Mouse (Mus musculus) small intestine, adult 2 months (tissue): Measurements from ENCODE around the gene Entpd1.

Source experiments
- CTCF ChIP-seq: fragments of 200-500 bp; IDR thresholded peaks from 2 replicates; pipeline ENCODE4 v1.5.1; 2012; ENCODE audit warnings: low read depth, mild to moderate bottlenecking, control low read depth, inconsistent platforms, low read length, moderate library complexity, mixed read lengths; ENCODE audit not compliant: insufficient replicate concordance, insufficient read length; ENCODE audit errors: extremely low read depth
- POLR2A ChIP-seq: fragments of 200-500 bp; IDR thresholded peaks from 2 replicates; pipeline ENCODE4 v1.6.1; 2012; ENCODE audit warnings: low read depth, mild to moderate bottlenecking, control low read depth, inconsistent platforms, low read length, moderate library complexity

- TF ChIP-seq CTCF (no peak), POLR2A (no peak)
Observed at GRCm38 (mm10) chr19:40679632-40680031, 67.5 kb downstream of the Entpd1 start.
